Mouse (Mus musculus) E14TG2a.4 (cell line): ENCODE measurements around the gene Gpsm2.
"Not testable (repeated sequence)": the region's sequence is repeated elsewhere in the genome, so short reads cannot be mapped to it uniquely, and the experiment has no call there.

Experiments used
- H3K27me3 ChIP-seq: 2 replicates; pipeline ENCODE4 v1.6.1; 2014; ENCODE audit warnings: low read length, control low read depth; ENCODE audit not compliant: insufficient read depth
- H3K36me3 ChIP-seq: 2 replicates; pipeline ENCODE4 v1.6.1; 2014; ENCODE audit warnings: low read length, control low read depth; ENCODE audit not compliant: insufficient read depth
- H3K4me1 ChIP-seq: replicated peaks from 2 replicates; pipeline ENCODE4 v1.6.1; 2014; ENCODE audit warnings: low read depth, low read length, control low read depth
- H3K4me3 ChIP-seq: replicated peaks from 2 replicates; pipeline ENCODE4 v1.5.1; 2014; ENCODE audit warnings: mild to moderate bottlenecking, low read length
- H3K9me3 ChIP-seq: 2 replicates; pipeline ENCODE4 v1.6.1; 2014; ENCODE audit warnings: low read length, control low read depth
- CTCF ChIP-seq: conservative IDR thresholded peaks from 2 replicates; pipeline ENCODE4 v1.5.1; 2014; ENCODE audit warnings: low read length
- NANOG ChIP-seq: IDR thresholded peaks from 2 replicates; pipeline ENCODE4 v1.6.1; 2014; ENCODE audit warnings: borderline replicate concordance, low read length, mixed read lengths
- POU5F1 ChIP-seq: IDR thresholded peaks from 2 replicates; pipeline ENCODE4 v1.6.1; 2014; ENCODE audit warnings: low read length, borderline replicate concordance

The Gpsm2 gene

DNA sequence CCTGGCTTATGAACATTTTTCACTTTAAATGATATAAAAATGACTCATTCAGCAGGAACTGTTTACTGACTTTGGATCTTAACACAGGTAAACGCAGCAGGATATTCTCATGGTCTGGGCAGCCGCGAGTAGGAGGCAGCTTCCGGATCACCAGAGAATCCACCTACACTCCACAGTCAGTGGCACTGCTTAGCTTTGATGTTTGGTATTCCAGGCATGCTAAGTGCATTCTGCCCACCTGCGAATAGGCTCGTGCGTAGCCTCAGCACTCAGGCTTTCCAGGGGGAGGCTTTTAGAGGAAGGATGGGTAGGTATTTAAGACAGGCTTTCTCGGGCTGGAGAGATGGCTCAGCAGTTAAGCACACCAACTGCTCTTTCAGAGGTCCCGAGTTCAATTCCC, 27.8 kb downstream of the Gpsm2 start:
- Histone ChIP-seq H3K4me3 (peak overlapping the region; percentile 11; the same call in 1 of the 2 replicates), H3K27me3 (no peaks in the 10 kb centered on the region), H3K4me1 (no peaks in the 10 kb centered on the region), H3K36me3 (peaks cover 65% of the 10 kb centered on the region), H3K9me3 (peaks cover 51% of the 10 kb centered on the region)
- TF ChIP-seq CTCF (no peak), NANOG (no peak), POU5F1 (no peak)

DNA sequence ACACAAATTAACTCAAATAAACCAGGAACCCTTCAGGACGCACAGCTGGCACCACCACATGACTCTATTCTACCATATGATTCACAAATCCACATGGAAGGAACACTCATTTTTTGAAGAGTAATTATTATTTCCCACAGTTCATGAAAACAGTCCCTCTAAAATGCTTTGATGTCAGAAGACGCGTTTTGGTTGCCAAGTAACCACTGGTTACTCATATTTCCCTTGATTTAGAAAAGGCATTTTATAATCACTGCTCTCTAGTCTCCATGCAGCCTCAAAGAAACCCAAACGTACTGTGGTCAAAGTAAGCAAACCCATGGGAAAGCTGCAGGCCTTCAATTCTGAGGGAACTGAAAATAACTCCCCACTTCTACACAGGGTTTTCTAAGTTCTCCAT, 32.1 kb downstream of the Gpsm2 start:
- no peak for TF ChIP-seq POU5F1
- TF ChIP-seq NANOG = no peak
- TF ChIP-seq CTCF = no peak
- no peaks in the 10 kb centered on the region for H3K27me3 ChIP-seq
- no peak overlapping the region for H3K4me3 ChIP-seq
- peaks cover 62% of the 10 kb centered on the region for H3K36me3 ChIP-seq
- peaks cover 52% of the 10 kb centered on the region for H3K9me3 ChIP-seq
- no peaks in the 10 kb centered on the region for H3K4me1 ChIP-seq

DNA sequence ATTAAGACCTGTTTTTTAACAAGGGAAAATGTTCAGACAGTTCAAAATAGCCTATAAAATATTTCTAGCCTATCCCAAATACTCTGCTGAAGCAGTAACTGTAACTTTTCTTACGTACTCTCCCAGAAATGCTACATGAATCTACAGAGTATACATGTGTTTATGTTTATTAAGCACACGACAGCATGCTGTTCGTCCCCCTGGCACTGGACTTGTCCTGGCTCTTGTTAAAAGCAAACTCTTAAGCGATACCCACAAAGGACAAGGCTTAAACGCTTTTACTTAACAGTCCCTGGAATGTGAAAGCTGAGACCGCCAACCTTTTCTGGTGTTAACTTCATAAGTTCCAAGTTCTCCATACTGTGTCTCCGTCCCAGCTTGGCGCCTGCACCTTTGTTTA, 32.7 kb downstream of the Gpsm2 start:
- no peak overlapping the region for H3K4me3 ChIP-seq
- H3K27me3 ChIP-seq = no peaks in the 10 kb centered on the region
- no peak for TF ChIP-seq CTCF
- TF ChIP-seq POU5F1 = no peak
- TF ChIP-seq NANOG = no peak
- H3K36me3 ChIP-seq = peaks cover 57% of the 10 kb centered on the region
- no peaks in the 10 kb centered on the region for H3K4me1 ChIP-seq
- H3K9me3 ChIP-seq = peaks cover 46% of the 10 kb centered on the region

DNA sequence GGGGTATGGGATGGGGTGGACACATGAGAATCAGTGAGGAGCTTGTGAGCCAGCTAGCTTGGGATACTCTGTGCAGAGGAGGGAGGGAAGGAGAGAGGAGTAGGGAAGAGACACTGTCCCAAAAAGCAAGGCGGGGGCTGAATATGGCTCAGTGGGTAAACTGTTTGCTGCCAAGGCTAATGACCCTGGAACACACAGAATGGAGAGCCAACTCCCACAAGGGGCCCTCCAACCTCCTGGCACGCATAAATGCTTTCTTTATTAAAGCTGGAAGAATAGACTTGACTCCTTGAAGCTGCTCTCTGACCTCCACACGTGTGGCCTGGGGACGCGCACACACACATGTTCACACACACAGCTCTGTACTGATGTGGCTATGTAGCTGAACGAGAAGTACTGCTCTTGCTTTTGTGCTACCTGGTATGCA, 33.1 kb downstream of the Gpsm2 start:
- H3K9me3 ChIP-seq = peaks cover 42% of the 10 kb centered on the region
- H3K4me3 ChIP-seq = no peak overlapping the region
- peaks cover 57% of the 10 kb centered on the region for H3K36me3 ChIP-seq
- H3K27me3 ChIP-seq = no peaks in the 10 kb centered on the region
- H3K4me1 ChIP-seq = no peaks in the 10 kb centered on the region
- TF ChIP-seq NANOG (no peak), POU5F1 (no peak), CTCF (no peak)

DNA sequence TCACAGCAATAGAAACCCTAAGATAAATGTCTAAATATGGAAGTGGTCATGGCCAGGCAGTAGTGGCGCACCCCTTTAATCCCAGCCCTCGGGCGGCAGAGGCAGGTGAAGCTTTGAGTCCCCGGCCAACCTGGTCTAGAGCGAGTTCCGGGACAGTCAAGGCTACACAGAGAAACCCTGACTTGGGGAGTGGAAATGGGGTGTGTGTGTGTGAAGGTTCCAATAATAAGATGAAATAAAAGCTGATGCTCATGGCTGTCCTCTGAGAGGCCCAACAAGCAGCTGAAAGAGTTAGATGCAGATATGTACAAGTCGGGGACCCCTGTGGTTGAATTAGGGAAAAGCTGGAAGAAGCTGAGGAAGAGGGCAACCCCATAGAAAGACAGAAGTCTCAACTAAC, 36.4 kb downstream of the Gpsm2 start:
- H3K4me3 ChIP-seq = no peak overlapping the region
- peaks cover 28% of the 10 kb centered on the region for H3K9me3 ChIP-seq
- TF ChIP-seq CTCF (no peak), POU5F1 (no peak), NANOG (no peak)
- H3K27me3 ChIP-seq = no peaks in the 10 kb centered on the region
- H3K4me1 ChIP-seq = no peaks in the 10 kb centered on the region
- peaks cover 85% of the 10 kb centered on the region for H3K36me3 ChIP-seq

DNA sequence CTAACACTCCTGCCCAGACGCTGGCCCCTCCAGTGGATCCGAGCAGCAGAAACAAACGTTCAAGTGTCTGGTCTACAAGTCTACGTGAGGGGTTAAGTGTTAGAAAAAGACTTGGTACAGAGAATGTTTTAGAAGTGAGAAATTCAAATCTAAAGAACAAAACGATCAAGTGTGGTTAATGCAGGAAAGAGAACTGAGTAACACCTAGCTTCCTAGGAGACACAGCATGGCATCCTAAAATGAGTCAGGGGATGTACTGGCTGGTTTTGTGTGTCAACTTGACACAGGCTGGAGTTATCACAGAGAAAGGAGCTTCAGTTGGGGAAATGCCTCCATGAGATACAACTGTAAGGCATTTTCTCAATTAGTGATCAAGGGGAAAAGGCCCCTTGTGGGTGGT, 38.5 kb downstream of the Gpsm2 start:
- H3K36me3 ChIP-seq = peaks cover 87% of the 10 kb centered on the region
- H3K4me1 ChIP-seq, H3K9me3 ChIP-seq, H3K4me3 ChIP-seq, H3K27me3 ChIP-seq: not testable (repeated sequence)

DNA sequence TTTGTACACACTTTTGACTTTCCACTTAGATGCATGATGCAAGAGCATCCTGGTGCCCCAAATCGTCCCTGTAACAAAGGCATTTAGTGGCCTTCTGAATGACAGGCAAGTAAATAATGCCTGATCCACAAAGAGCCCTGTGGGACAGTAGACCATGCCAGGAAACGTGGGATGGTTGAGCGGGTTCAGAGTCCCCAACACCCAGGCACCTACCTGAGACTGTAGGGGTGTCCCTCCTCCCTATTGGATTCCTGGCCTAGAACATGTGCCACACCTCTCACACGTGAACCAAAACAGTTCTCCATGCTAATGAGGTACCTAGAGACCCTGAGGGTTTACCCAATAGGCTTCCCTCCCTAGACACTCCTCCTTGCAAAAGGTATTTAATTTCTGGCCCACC, 41.1 kb downstream of the Gpsm2 start:
- no peak overlapping the region for H3K4me3 ChIP-seq
- TF ChIP-seq POU5F1 (no peak), NANOG (no peak), CTCF (no peak)
- peaks cover 94% of the 10 kb centered on the region for H3K36me3 ChIP-seq
- H3K27me3 ChIP-seq = no peaks in the 10 kb centered on the region
- H3K9me3 ChIP-seq = 0 out of 2 replicates have a peak, but pooled peaks cover 4% of the 10 kb centered on the region
- H3K4me1 ChIP-seq = no peaks in the 10 kb centered on the region

DNA sequence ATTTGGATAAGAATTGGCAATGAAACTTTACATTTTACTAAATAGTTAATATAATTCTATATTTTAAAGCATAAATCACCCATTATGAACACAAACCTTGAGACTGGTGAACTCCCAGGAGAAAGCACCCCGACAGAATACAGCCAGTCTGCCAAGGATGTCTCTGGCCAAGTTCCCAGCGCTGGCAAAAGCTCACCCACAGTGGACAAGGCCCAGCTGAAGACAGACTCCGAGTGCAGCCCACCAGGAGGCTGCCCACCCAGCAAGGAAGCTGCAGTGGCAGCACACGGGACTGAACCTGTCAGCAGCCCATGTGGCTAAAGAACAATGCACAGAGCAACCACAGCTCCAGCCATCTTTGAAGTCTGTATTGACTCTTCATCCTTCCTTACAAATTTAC, 45.5 kb downstream of the Gpsm2 start:
- H3K9me3 ChIP-seq = no peaks in the 10 kb centered on the region
- H3K4me3 ChIP-seq = no peak overlapping the region
- no peaks in the 10 kb centered on the region for H3K4me1 ChIP-seq
- TF ChIP-seq CTCF = no peak
- TF ChIP-seq NANOG = no peak
- TF ChIP-seq POU5F1 = no peak
- H3K27me3 ChIP-seq = no peaks in the 10 kb centered on the region
- H3K36me3 ChIP-seq = peaks cover 91% of the 10 kb centered on the region

DNA sequence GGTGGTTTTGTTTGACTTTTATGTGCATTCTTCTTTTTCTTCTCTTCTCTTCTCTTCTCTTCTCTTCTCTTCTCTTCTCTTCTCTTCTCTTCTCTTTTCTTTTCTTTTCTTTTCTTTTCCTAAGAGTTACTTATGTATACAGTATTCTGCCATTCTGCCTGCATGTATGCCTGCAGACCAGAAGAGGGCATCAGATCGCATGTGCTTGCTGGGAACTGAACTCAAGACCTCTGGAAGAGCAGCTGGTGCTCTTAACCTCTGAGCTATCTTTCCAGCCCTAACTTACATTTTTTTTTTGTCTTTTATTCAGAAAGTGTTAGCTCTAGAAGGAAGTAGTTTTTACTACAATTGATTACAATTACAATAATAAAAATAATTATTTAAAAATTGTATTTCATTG, 61.2 kb downstream of the Gpsm2 start:
- H3K4me3 ChIP-seq = no peak overlapping the region
- TF ChIP-seq CTCF (peak; percentile 31), POU5F1 (no peak)

More for the DNA sequence above, 61.2 kb downstream of the Gpsm2 start:
- Histone ChIP-seq H3K27me3 (no peaks in the 10 kb centered on the region), H3K4me1 (peaks cover 7% of the 10 kb centered on the region), H3K9me3 (peaks cover 6% of the 10 kb centered on the region; the same call in 1 of the 2 replicates), H3K36me3 (peaks cover 59% of the 10 kb centered on the region)
